Mouse (Mus musculus) ES-Bruce4 (cell line): ENCODE measurements at regions not wholly inside any gene's neighbourhood (a gene's known extent, or its start where the extent isn't known, plus 50 kb on each side); places are given as distances from the start of the nearest gene placed in this dataset.

Source experiments
- CTCF ChIP-seq: IDR thresholded peaks from one replicate; pipeline ENCODE4 v1.8.1; 2011; ENCODE audit warnings: low read depth, low read length
- POLR2A ChIP-seq: IDR thresholded peaks from one replicate; pipeline ENCODE4 v1.8.1; 2011; ENCODE audit warnings: low read length; ENCODE audit not compliant: insufficient read depth

GRCm38 (mm10) chr6:51326103-51326829, 106.2 kb upstream of the Nfe2l3 start:
- no peak for TF ChIP-seq CTCF
- TF ChIP-seq POLR2A = no peak
